Mouse (Mus musculus) liver, postnatal 0 days (tissue): Measurements from ENCODE around the gene Myl4. TPM values are rescaled to one million over a fixed set of nuclear protein-coding genes. Genes with fewer than 3 reads are reported as not detected.

Experiments
- ATAC-seq: fragments of 200-750 bp; cut with Nextera tagmentation; 2 replicates; pipeline ENCODE4 v1.8.0; 2017; ENCODE audit warnings: mild to moderate bottlenecking, moderate library complexity
- DNase-seq: peaks from one replicate; pipeline ENCODE4 v3.0.0-alpha.2; 2016
- H3K27ac ChIP-seq: fragments of 300-500 bp; sonication (generic); 2 replicates; pipeline ENCODE4 v1.5.1; 2014; ENCODE audit warnings: antibody characterized with exemption, moderate library complexity, mild to moderate bottlenecking, low read depth
- H3K27me3 ChIP-seq: fragments of 300-500 bp; sonication (generic); 2 replicates; pipeline ENCODE4 v1.6.1; 2014; ENCODE audit warnings: low read length, control low read depth, mixed read lengths; ENCODE audit not compliant: insufficient read depth
- H3K36me3 ChIP-seq: fragments of 300-500 bp; sonication (generic); replicated peaks from 2 replicates; pipeline ENCODE4 v1.6.1; 2014; ENCODE audit warnings: mild to moderate bottlenecking, control low read depth, low read length, moderate library complexity, mixed read lengths; ENCODE audit not compliant: insufficient read depth
- H3K4me1 ChIP-seq: fragments of 300-500 bp; sonication (generic); 2 replicates; pipeline ENCODE4 v1.6.1; 2014; ENCODE audit warnings: antibody characterized with exemption, mild to moderate bottlenecking, control low read depth; ENCODE audit not compliant: insufficient read depth
- H3K4me2 ChIP-seq: fragments of 300-500 bp; sonication (generic); 2 replicates; pipeline ENCODE4 v1.6.1; 2014; ENCODE audit warnings: low read depth, mild to moderate bottlenecking, low read length, moderate library complexity, mixed read lengths
- H3K4me3 ChIP-seq: fragments of 300-500 bp; sonication (generic); 2 replicates; pipeline ENCODE4 v1.5.1; 2014; ENCODE audit warnings: low read depth, low read length
- H3K9ac ChIP-seq: fragments of 300-500 bp; sonication (generic); replicated peaks from 2 replicates; pipeline ENCODE4 v1.6.1; 2014; ENCODE audit warnings: mild to moderate bottlenecking, moderate library complexity
- H3K9me3 ChIP-seq: fragments of 300-500 bp; sonication (generic); 2 replicates; pipeline ENCODE4 v1.6.1; 2016; ENCODE audit warnings: mild to moderate bottlenecking, control low read depth, low read length, mixed read lengths
- CTCF ChIP-seq: sonication (generic); IDR thresholded peaks from 2 replicates; pipeline ENCODE4 v1.5.1; 2016; ENCODE audit warnings: antibody characterized with exemption, low read depth
- EP300 ChIP-seq: IDR thresholded peaks from 2 replicates; pipeline ENCODE4 v1.6.1; 2016; ENCODE audit warnings: antibody characterized with exemption, low read depth, mild to moderate bottlenecking
- WGBS: fragments of 180-500 bp; shearing (Covaris S2); extraction: QIAGEN DNeasy Blood & Tissue Kit; methylation state at CpG from one replicate; pipeline ENCODE4 v1.1.7; 2014; ENCODE audit not compliant: insufficient replicate concordance; 5-methylcytosine and 5-hydroxymethylcytosine counted together
- polyA plus RNA-seq: library from polyadenylated mRNA; unstranded; fragments of >200 nt; fragmentation: Nextera tagmentation; extraction: Ambion mirVana; gene quantifications from 2 replicates; pipeline ENCODE4 v1.2.1, GENCODE M21; 2015

Gene Myl4
- polyA plus RNA-seq, 1 experiment from 2014 or later, result 8.3 TPM

- TF ChIP-seq CTCF, result no peak
- TF ChIP-seq EP300, result no peak
- no peak overlapping the region for H3K9ac ChIP-seq
- no peak overlapping the region for H3K27ac ChIP-seq
- WGBS, result 54% methylated on average over 4 of the region's 4 CpGs
- H3K27me3 ChIP-seq, result no peaks in the 10 kb centered on the region
- no peak overlapping the region for H3K4me2 ChIP-seq
- no peak for DNase-seq
- no peaks in the 10 kb centered on the region for H3K9me3 ChIP-seq
- no peaks in the 10 kb centered on the region; the same call in 1 of the 2 replicates for H3K4me1 ChIP-seq
- H3K4me3 ChIP-seq, result no peak overlapping the region
- no peaks in the 10 kb centered on the region for H3K36me3 ChIP-seq
- no peak for ATAC-seq
These were observed 7.6 kb downstream of the Myl4 start for GRCm38 (mm10) chr11:104558065-104558464.

- DNase-seq, result no peak
- TF ChIP-seq CTCF (no peak), EP300 (no peak)
These were observed 8.4 kb downstream of the Myl4 start for GRCm38 (mm10) chr11:104558651-104559403.

GRCm38 (mm10) chr11:104560971-104561370, 10.5 kb downstream of the Myl4 start:
- TF ChIP-seq EP300 (no peak), CTCF (no peak)
- Histone ChIP-seq H3K4me3 (no peak overlapping the region), H3K27ac (no peak overlapping the region), H3K9me3 (no peaks in the 10 kb centered on the region), H3K27me3 (no peaks in the 10 kb centered on the region), H3K9ac (no peak overlapping the region), H3K4me1 (no peaks in the 10 kb centered on the region; the same call in 1 of the 2 replicates), H3K36me3 (no peaks in the 10 kb centered on the region), H3K4me2 (no peak overlapping the region)
- WGBS, result 61% methylated on average over 2 of the region's 2 CpGs
- DNase-seq (no peak), ATAC-seq (no peak)

More at GRCm38 (mm10) chr11:104558651-104559403, 8.4 kb downstream of the Myl4 start:
- no peak overlapping the region for H3K4me3 ChIP-seq
- H3K9ac ChIP-seq, result no peak overlapping the region
- no peak overlapping the region for H3K4me2 ChIP-seq
- H3K9me3 ChIP-seq, result no peaks in the 10 kb centered on the region
- no peaks in the 10 kb centered on the region for H3K36me3 ChIP-seq
- H3K27me3 ChIP-seq, result no peaks in the 10 kb centered on the region
- no peak overlapping the region for H3K27ac ChIP-seq
- ATAC-seq, result no peak
- WGBS, result 72% methylated on average over 4 of the region's 4 CpGs
- H3K4me1 ChIP-seq, result no peaks in the 10 kb centered on the region; the same call in 1 of the 2 replicates

- no peaks in the 10 kb centered on the region for H3K27me3 ChIP-seq
- H3K9ac ChIP-seq, result no peak overlapping the region
- no peak overlapping the region for H3K4me3 ChIP-seq
- H3K36me3 ChIP-seq, result no peaks in the 10 kb centered on the region
- no peaks in the 10 kb centered on the region for H3K9me3 ChIP-seq
- no peak overlapping the region for H3K4me2 ChIP-seq
- TF ChIP-seq EP300, result no peak
- no peak for TF ChIP-seq CTCF
- ATAC-seq, result no peak
- H3K27ac ChIP-seq, result no peak overlapping the region
- no peaks in the 10 kb centered on the region for H3K4me1 ChIP-seq
- WGBS, result 57% methylated on average over 1 of the region's 1 CpGs
- no peak for DNase-seq
These were observed 13.0 kb downstream of the Myl4 start for GRCm38 (mm10) chr11:104563496-104563895.

- Histone ChIP-seq H3K27me3 (no peaks in the 10 kb centered on the region), H3K4me1 (no peaks in the 10 kb centered on the region), H3K9me3 (0 out of 2 replicates have a peak, but pooled peaks cover 4% of the 10 kb centered on the region), H3K4me2 (no peak overlapping the region), H3K9ac (no peak overlapping the region), H3K36me3 (no peaks in the 10 kb centered on the region), H3K27ac (no peak overlapping the region), H3K4me3 (no peak overlapping the region)
- DNase-seq (no peak), ATAC-seq (peak; percentile 56; the same call in 1 of the 2 replicates)
- no peak for TF ChIP-seq CTCF
- TF ChIP-seq EP300, result no peak
- WGBS, result 72% methylated on average over 9 of the region's 9 CpGs
These were observed 14.7 kb downstream of the Myl4 start for GRCm38 (mm10) chr11:104565172-104565571.

- H3K36me3 ChIP-seq, result no peaks in the 10 kb centered on the region
- H3K27me3 ChIP-seq, result no peaks in the 10 kb centered on the region
- H3K4me3 ChIP-seq, result no peak overlapping the region
- H3K9ac ChIP-seq, result no peak overlapping the region
- H3K4me2 ChIP-seq, result no peak overlapping the region
- no peak overlapping the region for H3K27ac ChIP-seq
- no peak for DNase-seq
- 0 out of 2 replicates have a peak, but pooled peaks cover 4% of the 10 kb centered on the region for H3K9me3 ChIP-seq
- peaks cover under 1% of the 10 kb centered on the region; the same call in 1 of the 2 replicates for H3K4me1 ChIP-seq
- no peak for TF ChIP-seq EP300
- no peak for TF ChIP-seq CTCF
- ATAC-seq, result no peak
- 68% methylated on average over 6 of the region's 6 CpGs for WGBS
These were observed 15.6 kb downstream of the Myl4 start for GRCm38 (mm10) chr11:104566097-104566496.
